Mouse (Mus musculus) thymus, postnatal 36 days (tissue): ENCODE data around the gene Zfp280d.

Source experiments
- DNase-seq, 2 experiments: peaks; one replicate each; pipeline ENCODE4 v3.0.0; 2022; ENCODE audit warnings: mixed read lengths in 2 of 2

Gene Zfp280d

DNA sequence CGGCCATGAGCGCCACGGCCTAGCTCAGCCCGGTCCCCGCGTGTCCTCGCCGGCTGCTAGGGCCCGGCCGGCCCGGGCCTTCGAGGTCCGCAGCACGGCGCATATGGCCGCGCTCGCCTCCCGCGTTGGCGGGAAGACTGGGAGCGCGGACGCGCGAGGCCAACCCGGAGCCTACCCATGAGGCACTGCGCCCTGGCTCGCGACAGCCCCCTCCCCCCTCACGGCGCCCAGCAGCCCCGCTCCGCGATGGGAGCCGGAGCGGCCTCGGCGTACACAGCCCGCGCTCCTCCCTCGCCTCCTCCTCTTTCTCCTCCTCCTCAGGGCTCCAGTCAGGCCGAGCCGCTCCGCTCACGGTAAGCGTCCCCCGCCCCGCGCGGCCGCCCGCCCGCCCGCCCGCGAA is at the start of gene Zfp280d:
Gene Zfp280d (plus strand): TSS at position 184 of the 400 bp plus-strand sequence.
- DNase-seq = peak; percentile 93 to 96

DNA sequence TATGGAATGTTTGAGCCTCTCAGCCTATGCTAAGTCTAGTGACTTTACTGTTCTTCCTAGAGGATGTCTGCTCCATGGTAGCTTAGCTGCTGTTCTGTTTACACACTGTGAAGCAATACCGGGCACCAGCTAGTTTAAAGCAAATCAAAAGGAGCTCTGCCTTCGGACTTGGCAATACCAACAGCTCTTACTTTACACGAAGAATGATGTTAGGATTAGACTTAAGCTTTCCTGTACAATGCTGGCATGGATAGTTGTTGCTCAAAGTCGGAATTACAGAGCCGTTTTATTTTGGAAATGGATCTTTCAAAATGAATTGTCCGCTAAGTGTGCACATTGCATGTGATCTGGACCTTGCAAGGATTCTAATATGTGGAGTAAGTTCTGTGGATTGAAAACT is 48.1 kb upstream of the Zfp280d start:
- DNase-seq = no peak

- DNase-seq = no peak
Measured at GRCm38 (mm10) chr9:72252656-72253055, 22.0 kb upstream of the Zfp280d start.

DNA sequence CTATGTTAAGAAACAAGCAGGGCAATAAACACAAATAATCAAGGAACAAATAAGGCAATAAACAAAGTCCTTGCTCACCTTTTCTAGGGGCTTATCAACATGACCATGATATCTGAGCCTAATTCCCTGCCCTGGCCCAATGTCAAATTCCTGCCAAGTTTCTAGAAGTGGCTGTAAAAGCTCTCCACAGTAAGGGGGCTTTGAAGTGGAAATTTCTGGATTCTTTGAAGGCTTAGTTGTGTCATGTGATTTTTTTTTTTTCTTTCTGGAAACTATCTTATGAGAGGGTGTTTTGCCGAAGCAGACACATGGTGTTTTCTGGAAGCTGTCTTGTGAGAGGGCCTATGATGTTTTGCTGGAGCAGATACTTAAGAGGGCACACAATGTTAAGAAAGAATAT is 19.4 kb upstream of the Zfp280d start:
- no peak for DNase-seq

DNA sequence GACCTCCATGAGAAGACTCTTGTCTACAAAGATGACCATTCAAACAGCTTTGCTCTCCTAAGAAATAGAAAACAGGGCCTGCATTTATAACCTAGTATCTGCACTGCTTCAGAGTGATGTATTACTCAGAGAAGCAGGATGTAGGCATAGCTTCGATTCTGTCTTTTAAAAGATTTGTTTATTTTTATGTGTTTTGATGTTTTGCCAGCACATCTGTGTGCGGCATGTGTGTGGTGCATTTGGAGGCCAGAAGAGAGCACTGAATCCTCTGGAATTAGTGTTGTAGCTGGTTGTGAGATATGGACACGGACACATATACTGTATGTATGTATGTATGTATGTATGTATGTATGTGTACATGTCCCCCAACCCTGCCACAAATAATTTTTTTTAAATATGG is 18.0 kb upstream of the Zfp280d start:
- DNase-seq = no peak

- peak; percentile 42 to 67 for DNase-seq
Measured at GRCm38 (mm10) chr9:72260337-72260736, 14.3 kb upstream of the Zfp280d start.

DNA sequence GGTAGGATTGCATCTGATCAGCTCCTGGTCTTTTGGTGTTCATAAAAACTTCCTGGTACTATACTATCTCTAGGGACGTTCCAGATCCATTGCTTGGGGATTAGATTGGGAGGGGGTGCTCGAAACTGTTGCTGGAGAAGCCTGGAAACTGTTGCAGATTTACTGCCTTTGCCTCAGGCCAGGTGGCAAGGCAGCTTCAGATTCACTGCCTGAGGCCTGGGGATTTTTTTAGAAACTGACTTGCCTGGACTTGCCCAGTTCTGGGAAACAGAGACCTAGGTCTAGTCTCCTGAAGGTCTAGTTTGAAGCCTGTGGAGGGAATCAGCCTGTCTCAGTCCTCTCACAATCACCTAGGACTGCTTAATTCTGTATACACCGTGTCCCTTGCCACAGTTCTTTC is 9.8 kb upstream of the Zfp280d start:
- no peak for DNase-seq

DNA sequence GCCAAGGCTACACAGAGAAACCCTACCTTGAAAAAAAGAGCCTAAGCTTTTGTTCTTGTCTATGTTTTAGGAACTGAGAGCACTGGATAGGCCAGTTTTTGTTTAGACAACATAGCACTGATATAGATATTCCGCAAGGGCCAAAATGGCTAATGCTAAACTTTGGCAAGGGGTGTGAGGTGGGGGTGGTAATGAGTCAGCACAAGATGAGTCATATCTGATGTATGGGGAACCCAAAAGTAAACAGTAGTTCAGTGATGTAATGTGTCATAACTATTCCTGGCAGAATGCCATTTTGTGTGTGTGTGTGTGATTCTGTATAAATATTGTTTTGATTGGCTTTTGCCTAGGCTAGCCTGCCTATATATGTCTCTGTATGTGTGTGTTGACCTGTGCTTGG is 4.5 kb upstream of the Zfp280d start:
- DNase-seq = no peak

DNA sequence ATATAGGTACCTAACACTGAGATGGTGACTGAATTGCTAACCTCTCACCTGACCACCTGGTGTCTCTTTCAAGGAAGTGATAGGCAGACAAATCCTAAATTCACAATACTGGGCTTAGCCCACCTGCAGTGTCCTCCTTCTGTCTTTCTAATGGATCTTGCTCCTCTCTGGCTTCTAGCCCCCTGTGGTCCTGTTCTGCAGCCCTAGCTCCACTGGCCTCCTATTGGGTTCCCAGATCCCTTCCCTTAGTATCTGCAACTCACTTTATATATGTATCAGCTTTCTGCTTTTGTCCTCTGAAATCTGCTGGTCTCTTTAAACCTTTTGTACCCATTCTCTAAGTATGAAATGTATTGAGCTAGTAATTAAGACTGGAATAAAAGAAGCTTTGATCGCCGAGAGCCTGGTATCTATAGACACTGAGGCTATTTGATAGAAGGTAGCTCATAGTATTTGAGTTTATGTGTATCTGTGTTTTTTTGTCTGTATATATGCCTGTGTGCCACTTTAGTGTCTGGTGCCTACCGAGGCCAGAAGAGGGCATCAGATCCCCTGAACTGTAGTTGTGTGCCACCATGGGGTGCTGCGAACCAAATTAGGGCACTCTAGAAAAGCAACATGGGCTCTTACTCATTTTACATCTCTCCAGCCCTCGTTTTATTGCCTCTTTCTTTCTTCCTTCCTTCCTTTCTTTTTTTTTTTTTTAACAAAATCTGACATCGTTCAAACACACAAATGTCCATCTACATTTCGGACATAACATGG is 832 bp upstream of the Zfp280d start:
- DNase-seq = no peak

DNA sequence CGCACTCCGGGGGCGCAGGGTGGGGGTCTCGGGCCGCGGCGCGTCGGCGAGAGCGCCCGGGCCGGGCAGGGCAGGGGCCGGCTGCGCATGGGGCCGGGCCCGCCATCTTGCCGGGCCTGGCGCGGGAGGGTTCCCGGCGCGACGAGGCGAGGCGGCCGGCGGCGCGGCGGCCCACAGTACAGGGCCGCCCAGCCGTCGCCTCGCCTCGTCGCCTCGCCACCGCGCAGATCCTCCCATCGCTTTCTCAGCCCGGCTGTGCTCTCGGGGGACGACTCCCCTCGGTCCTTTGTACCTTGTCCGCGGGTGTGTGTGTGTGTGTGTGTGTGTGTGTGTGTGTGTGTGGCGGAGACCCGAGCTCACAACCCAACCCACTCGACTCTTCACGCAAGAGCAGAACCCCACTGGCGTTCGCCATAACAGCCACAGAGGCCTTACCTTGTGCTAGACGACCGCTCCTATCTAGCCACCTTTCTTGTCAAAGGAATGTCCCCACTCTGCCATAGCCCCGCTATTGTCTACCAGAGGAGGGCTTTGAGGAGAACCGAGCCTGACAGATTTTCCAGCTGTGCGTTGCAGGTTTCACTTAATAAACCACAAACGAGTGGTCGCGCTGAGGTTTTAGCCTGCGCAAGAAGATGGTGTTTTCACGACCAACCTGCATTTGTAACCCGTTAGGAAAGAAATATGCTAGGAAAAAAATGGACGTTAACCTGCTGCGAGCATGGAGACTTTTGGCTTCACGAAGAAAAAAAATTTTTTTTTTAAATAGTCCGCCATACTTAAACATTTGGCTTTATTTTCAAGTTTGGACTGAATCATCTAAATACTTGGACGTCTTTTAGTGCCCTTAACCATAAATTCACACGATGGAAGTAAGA is 680 bp downstream of the Zfp280d start:
- DNase-seq = peak; percentile 67 to 69

GRCm38 (mm10) chr9:72275979-72276500 is 1.4 kb downstream of the Zfp280d start:
- DNase-seq = peak in 1 of 2 experiments; percentile 35

GRCm38 (mm10) chr9:72276941-72277340 is 2.3 kb downstream of the Zfp280d start:
- no peak for DNase-seq

DNA sequence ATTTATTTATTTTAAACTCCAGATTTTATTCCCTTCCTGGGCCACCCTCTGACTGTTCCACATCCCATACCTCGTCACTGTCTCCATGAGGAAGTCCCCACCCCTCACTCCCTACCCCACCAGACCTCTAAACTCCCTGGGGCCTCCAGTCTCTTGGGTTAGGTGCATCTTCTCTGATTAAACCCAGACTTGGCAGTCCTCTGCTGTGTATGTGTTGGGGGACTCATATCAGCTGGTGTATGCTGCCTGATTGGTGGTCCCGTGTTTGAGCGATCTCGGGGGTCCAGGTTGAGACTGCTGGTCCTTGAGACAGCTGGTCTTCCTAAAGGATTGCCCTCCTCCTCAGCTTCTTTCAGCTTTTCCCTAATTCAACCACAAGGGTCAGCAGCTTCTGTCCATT is 5.3 kb downstream of the Zfp280d start:
- no peak for DNase-seq

DNA sequence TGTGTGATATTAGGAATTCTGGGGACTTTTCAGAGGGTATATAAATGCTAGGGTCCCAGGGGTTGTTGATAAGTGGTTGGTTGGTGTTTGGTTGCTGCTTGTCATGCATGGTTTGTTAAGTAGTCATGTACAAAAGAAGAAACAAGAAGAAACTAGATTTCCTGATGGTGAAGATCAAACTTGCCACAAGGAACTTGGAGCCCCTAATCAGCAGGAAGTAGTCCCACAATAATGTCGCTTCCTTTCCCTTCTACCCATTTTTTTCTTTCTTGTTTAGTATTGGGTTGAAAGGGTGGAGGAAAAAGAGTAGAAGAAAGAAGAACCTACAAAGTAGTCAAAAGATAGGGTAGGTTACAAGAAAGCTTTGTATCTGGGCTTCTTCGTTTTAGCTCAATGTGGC is 13.0 kb downstream of the Zfp280d start:
- no peak for DNase-seq

GRCm38 (mm10) chr9:72288210-72288609 is 13.6 kb downstream of the Zfp280d start:
- no peak for DNase-seq

GRCm38 (mm10) chr9:72289094-72289493 is 14.4 kb downstream of the Zfp280d start:
- DNase-seq = no peak

DNA sequence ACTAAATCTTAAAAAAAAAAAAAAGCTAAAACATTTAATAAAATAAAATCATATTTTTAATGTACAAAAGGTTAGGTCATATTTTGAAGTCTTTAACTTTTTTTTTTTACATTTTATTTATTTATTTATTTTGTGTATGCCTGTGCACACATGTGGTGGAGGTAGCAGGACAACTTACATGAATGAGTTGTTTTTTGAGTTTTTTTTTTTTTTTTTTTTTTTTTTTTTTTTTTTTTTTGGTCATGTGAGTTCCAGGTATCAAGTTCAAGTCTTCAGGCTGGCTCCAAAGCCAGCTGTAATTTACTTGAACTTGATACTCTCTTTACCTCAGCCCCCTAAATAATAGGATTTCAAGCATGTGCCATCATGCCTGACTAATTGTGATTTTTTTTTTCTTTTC is 19.4 kb downstream of the Zfp280d start:
- DNase-seq = no peak

DNA sequence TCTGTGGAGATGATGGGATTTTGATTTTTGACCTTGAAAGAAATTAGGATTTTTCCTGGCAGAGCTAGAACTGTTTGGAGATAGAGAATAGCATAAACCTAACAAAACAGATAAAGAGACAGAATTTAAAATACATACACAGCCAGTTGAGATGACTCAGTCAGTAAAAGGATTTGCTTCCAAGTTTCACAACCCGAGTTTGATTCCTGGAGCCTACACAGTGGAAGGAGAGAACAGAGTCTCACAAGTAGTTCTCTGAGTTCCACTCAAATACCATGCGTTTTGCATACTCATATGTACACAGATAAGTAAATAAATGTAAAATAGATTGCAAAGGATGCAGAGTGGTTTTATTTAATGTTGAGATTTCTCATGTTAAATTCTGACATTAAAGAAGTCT is 35.1 kb downstream of the Zfp280d start:
- DNase-seq = no peak

DNA sequence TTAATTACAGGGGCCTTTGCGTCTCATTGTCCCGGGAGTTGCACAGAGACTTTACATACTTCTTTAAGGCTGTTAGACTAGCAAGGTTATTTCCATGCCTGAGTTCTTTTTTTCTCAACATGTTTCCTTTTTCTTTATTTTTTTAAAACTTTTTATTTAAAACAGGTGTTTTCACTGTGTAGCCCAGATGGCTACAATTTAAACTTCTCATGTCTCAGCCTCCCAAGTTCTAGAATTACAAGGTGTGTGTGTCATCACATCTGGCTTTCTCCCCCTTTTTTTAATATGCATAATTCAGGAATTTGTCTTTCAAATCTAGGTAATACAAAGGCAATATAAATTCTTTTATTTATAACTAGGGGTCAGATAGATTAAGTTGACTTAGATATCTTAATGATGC is 58.6 kb downstream of the Zfp280d start:
- DNase-seq = no peak

DNA sequence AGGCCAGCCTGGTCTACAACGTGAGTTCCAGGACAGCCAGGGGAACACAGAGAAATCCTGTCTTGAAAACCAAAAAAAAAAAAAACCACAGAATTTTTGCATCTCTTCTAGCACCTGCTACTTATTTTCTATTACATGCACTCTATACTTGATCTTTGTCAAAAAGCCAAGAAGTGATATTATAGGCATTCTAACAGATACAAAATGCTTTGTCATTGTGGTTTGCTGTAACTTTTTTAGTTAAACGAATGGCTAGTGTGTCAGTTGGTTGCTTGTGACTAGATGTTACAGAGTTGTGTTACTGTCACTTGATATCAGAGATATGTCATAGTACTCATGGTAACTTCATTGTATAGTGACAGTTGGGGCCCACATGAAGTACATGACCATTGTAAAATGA is 61.4 kb downstream of the Zfp280d start:
- DNase-seq = no peak

DNA sequence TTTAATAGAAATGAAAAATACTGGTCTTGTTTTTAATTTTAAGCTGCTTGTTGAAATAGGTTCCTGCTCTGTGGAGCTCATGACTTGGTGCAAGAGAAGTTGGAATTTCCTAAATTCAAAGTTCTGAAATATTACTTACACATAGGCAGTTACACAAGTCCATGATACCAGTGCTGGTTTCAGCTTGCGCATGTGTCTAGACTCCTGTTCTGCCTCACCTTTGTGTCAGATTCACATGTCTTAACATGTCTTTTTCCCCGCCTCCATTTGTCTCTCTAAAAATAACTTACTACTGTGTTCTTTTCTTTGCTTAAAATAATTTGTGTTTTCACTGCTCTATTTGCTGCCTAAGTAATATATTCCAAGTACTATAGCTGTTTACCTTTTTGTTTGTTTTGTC is 64.5 kb downstream of the Zfp280d start:
- DNase-seq = no peak

GRCm38 (mm10) chr9:72343844-72344243 is 69.2 kb downstream of the Zfp280d start:
- no peak for DNase-seq

- DNase-seq = no peak
Measured at GRCm38 (mm10) chr9:72372359-72372758, 97.7 kb downstream of the Zfp280d start.

GRCm38 (mm10) chr9:72374074-72374473 is 99.4 kb downstream of the Zfp280d start:
- peak; percentile 61 to 65 for DNase-seq
